In genomic region chr17:26463984-26464383, GRCm38 (mm10) we compare ENCODE assay signal across 17 mouse cellular contexts. TPM values are rescaled to one million over a fixed set of nuclear protein-coding genes. Genes with fewer than 3 reads are reported as not detected.
A peak's percentile ranks its signal among the peaks of the same experiment; 100 is the strongest.
DNase-seq lines count a peak whose midpoint lies in the region; ATAC-seq lines count a peak whose summit lies in the region.
"Had no signal": no experiment of that assay in that cellular context is flagged by ENCODE, and none has a peak within 500 bp of the region (broad histone marks: within the 10 kb centered on the region; RNA-seq: fewer than 3 reads in every experiment).

No protein-coding gene starts in this region.

- no peaks in the 10 kb centered on the region for H3K36me3 ChIP-seq in heart, embryonic 16.5 days (ENCODE audit: control insufficient read depth, insufficient read depth)
- H3K36me3 ChIP-seq in limb, embryonic 15.5 days = no peaks in the 10 kb centered on the region
- H3K36me3 ChIP-seq in limb, embryonic 10.5 days = no peaks in the 10 kb centered on the region
- no peaks in the 10 kb centered on the region for H3K36me3 ChIP-seq in hindbrain, embryonic 14.5 days (replicated peaks; ENCODE audit: control insufficient read depth, insufficient read depth)
- H3K36me3 ChIP-seq: forebrain, embryonic 15.5 days; hindbrain, embryonic 13.5 days had no signal

- peak overlapping the region; percentile 46; the same call in 1 of the 2 replicates for H3K27ac ChIP-seq in heart, embryonic 16.5 days (ENCODE audit: low read length)
- H3K27ac ChIP-seq in limb, embryonic 15.5 days = 0 out of 2 replicates have a peak overlapping the region, but pooled peaks have one; percentile 38
- H3K27ac ChIP-seq in limb, embryonic 10.5 days = no peak overlapping the region
- H3K27ac ChIP-seq in hindbrain, embryonic 14.5 days = no peak overlapping the region
- H3K27ac ChIP-seq: forebrain, embryonic 15.5 days; hindbrain, embryonic 13.5 days; liver, embryonic 14.5 days; macrophage had no signal

- no peak overlapping the region for H3K9ac ChIP-seq in heart, embryonic 16.5 days (ENCODE audit: low read length)
- H3K9ac ChIP-seq in limb, embryonic 15.5 days = no peak overlapping the region
- no peak overlapping the region for H3K9ac ChIP-seq in hindbrain, embryonic 14.5 days
- H3K9ac ChIP-seq: forebrain, embryonic 15.5 days; hindbrain, embryonic 13.5 days; liver, embryonic 14.5 days had no signal

- H3K4me3 ChIP-seq in heart, embryonic 16.5 days (ENCODE audit: low read length) = no peak overlapping the region
- no peak overlapping the region for H3K4me3 ChIP-seq in limb, embryonic 15.5 days
- no peak overlapping the region for H3K4me3 ChIP-seq in limb, embryonic 10.5 days
- no peak overlapping the region for H3K4me3 ChIP-seq in hindbrain, embryonic 14.5 days (replicated peaks; ENCODE audit: low read length)
- H3K4me3 ChIP-seq: forebrain, embryonic 15.5 days; hindbrain, embryonic 13.5 days had no signal

- WGBS in heart, embryonic 16.5 days = 36% methylated on average over 4 of the region's 4 CpGs
- 41% methylated on average over 4 of the region's 4 CpGs for WGBS in limb, embryonic 15.5 days
- WGBS in limb, embryonic 10.5 days = 58% methylated on average over 4 of the region's 4 CpGs
- WGBS in hindbrain, embryonic 14.5 days = 53% methylated on average over 4 of the region's 4 CpGs

- intact Hi-C loops in heart, postnatal 25 days (cut with DNase I) = loop anchor here (5.0 kb wide), 2 partner anchors 318 to 423 kb away; partner anchors contain the start of gene Bnip1

- H3K4me2 ChIP-seq in heart, embryonic 16.5 days (ENCODE audit: low read depth, low read length) = no peak overlapping the region
- H3K4me2 ChIP-seq in limb, embryonic 15.5 days = no peak overlapping the region
- no peak overlapping the region for H3K4me2 ChIP-seq in hindbrain, embryonic 14.5 days (replicated peaks)
- H3K4me2 ChIP-seq: forebrain, embryonic 15.5 days; hindbrain, embryonic 13.5 days had no signal

- ATAC-seq in heart, embryonic 16.5 days (replicated peaks; ENCODE audit: extremely low read depth, insufficient read depth, low FRiP score) = no peak
- ATAC-seq in limb, embryonic 15.5 days (ENCODE audit: insufficient number of reproducible peaks, low FRiP score, low TSS enrichment, low read depth) = no peak
- ATAC-seq in hindbrain, embryonic 14.5 days (ENCODE audit: low FRiP score) = no peak
- ATAC-seq: forebrain, embryonic 15.5 days had no signal

- DNase-seq in adrenal gland, postnatal 36 days = peak; percentile 43 to 51
- no peak for DNase-seq in adrenal gland, postnatal 10 days
- no peak for DNase-seq in heart, postnatal 25 days (ENCODE audit: low spot score)
- no peak for DNase-seq in limb, embryonic 10.5 days (ENCODE audit: low spot score)
- peak; percentile 30 for DNase-seq in ZHBTc4 (ENCODE audit: low read depth, low spot score)
- no peak for DNase-seq in hindbrain, embryonic 14.5 days (ENCODE audit: low spot score)
- DNase-seq: cerebellum, adult 8-10 months; embryo, embryonic 11 days; gastrocnemius, postnatal 25 days; midbrain, embryonic 14.5 days; right cerebral cortex, postnatal 25 days had no signal

- no peaks in the 10 kb centered on the region for H3K9me3 ChIP-seq in heart, embryonic 16.5 days (replicated peaks; ENCODE audit: control insufficient read depth, low read length)
- H3K9me3 ChIP-seq in limb, embryonic 15.5 days = no peaks in the 10 kb centered on the region
- H3K9me3 ChIP-seq in limb, embryonic 10.5 days (replicated peaks) = no peaks in the 10 kb centered on the region
- no peaks in the 10 kb centered on the region for H3K9me3 ChIP-seq in hindbrain, embryonic 14.5 days (ENCODE audit: control insufficient read depth, low read length)
- H3K9me3 ChIP-seq: forebrain, embryonic 15.5 days; hindbrain, embryonic 13.5 days had no signal

- peaks cover 14% of the 10 kb centered on the region for H3K4me1 ChIP-seq in heart, embryonic 16.5 days (ENCODE audit: control insufficient read depth, insufficient read depth, low read length)
- peaks cover 3% of the 10 kb centered on the region; the same call in 1 of the 2 replicates for H3K4me1 ChIP-seq in limb, embryonic 15.5 days
- 0 out of 2 replicates have a peak, but pooled peaks cover 8% of the 10 kb centered on the region for H3K4me1 ChIP-seq in limb, embryonic 10.5 days
- H3K4me1 ChIP-seq in hindbrain, embryonic 14.5 days (replicated peaks; ENCODE audit: control insufficient read depth, insufficient read depth, low read length) = no peaks in the 10 kb centered on the region

- H3K27me3 ChIP-seq in heart, embryonic 16.5 days (ENCODE audit: control insufficient read depth, insufficient read depth, low read length) = no peaks in the 10 kb centered on the region
- H3K27me3 ChIP-seq in limb, embryonic 15.5 days = peaks cover 4% of the 10 kb centered on the region; the same call in 1 of the 2 replicates
- H3K27me3 ChIP-seq in limb, embryonic 10.5 days (ENCODE audit: low read depth, poor library complexity, severe bottlenecking) = 0 out of 2 replicates have a peak, but pooled peaks cover 8% of the 10 kb centered on the region
- H3K27me3 ChIP-seq in hindbrain, embryonic 14.5 days (ENCODE audit: control insufficient read depth, insufficient read depth, low read length) = no peaks in the 10 kb centered on the region
- H3K27me3 ChIP-seq: forebrain, embryonic 15.5 days had no signal

RNA-seq across cellular contexts. Expression of gene Neurl1b, which starts 49.4 kb away (rescaled TPM):
- total RNA-seq in adrenal gland, postnatal 36 days (2021) = 10 to 100 TPM; 43.0 to 57.4 TPM
- 10 to 100 TPM; 43.6 to 44.0 TPM for total RNA-seq in adrenal gland, postnatal 10 days (2021)
- 3.0 and 3.3 TPM in 2 replicates for polyA plus RNA-seq in heart, embryonic 16.5 days (2015; fragmentation: Nextera tagmentation; extraction: Ambion mirVana)
- 1 to 10 TPM; 4.7 to 6.3 TPM for total RNA-seq in heart, postnatal 25 days (2021)
- polyA plus RNA-seq in limb, embryonic 15.5 days (2015; fragmentation: Nextera tagmentation; extraction: Ambion mirVana) = 0.68 and 0.90 TPM in 2 replicates
- 0.05 and 0.10 TPM in 2 replicates for polyA plus RNA-seq in limb, embryonic 10.5 days (2016; fragmentation: Nextera tagmentation; extraction: Ambion mirVana)
- polyA plus RNA-seq in hindbrain, embryonic 14.5 days (2014; fragmentation: Nextera tagmentation; extraction: Ambion mirVana) = 1.9 and 2.1 TPM in 2 replicates

Comparison
In these comparisons a context has a peak if more than half of its experiments do, and no peak if none do; other contexts are left out.
1. DNase-seq: peak in adrenal gland, postnatal 36 days (2 of 2) and ZHBTc4 (single experiment); none in adrenal gland, postnatal 10 days (single experiment), heart, postnatal 25 days (single experiment), limb, embryonic 10.5 days (single experiment) and hindbrain, embryonic 14.5 days (single experiment).
2. H3K27ac ChIP-seq: peak in heart, embryonic 16.5 days (single experiment) and limb, embryonic 15.5 days (single experiment); none in limb, embryonic 10.5 days (single experiment) and hindbrain, embryonic 14.5 days (single experiment).